Mouse (Mus musculus) kidney, embryonic 16.5 days (tissue): ENCODE data around the gene Ube2v1. TPM values are rescaled to one million over a fixed set of nuclear protein-coding genes. Genes with fewer than 3 reads are reported as not detected.

ENCODE experiments used
- ATAC-seq: fragments of 200-750 bp; cut with Nextera tagmentation; 2 replicates; pipeline ENCODE4 v1.8.0; 2017; ENCODE audit warnings: moderate TSS enrichment; ENCODE audit not compliant: low FRiP score, low TSS enrichment
- H3K27ac ChIP-seq: fragments of 300-500 bp; sonication (generic); 2 replicates; pipeline ENCODE4 v1.5.1; 2014; ENCODE audit warnings: low read length
- H3K27me3 ChIP-seq: fragments of 300-500 bp; sonication (generic); 2 replicates; pipeline ENCODE4 v1.6.1; 2014; ENCODE audit warnings: low read length, control low read depth, mixed read lengths; ENCODE audit not compliant: insufficient read depth
- H3K36me3 ChIP-seq: fragments of 300-500 bp; sonication (generic); 2 replicates; pipeline ENCODE4 v1.6.1; 2014; ENCODE audit warnings: low read length, control low read depth, mixed read lengths; ENCODE audit not compliant: insufficient read depth
- H3K4me1 ChIP-seq: fragments of 300-500 bp; sonication (generic); 2 replicates; pipeline ENCODE4 v1.6.1; 2014; ENCODE audit warnings: low read length, control low read depth, mixed read lengths; ENCODE audit not compliant: insufficient read depth
- H3K4me2 ChIP-seq: fragments of 300-500 bp; sonication (generic); replicated peaks from 2 replicates; pipeline ENCODE4 v1.6.1; 2014; ENCODE audit warnings: low read depth, low read length
- H3K4me3 ChIP-seq: fragments of 300-500 bp; sonication (generic); 2 replicates; pipeline ENCODE4 v1.5.1; 2014; ENCODE audit warnings: mild to moderate bottlenecking, low read length
- H3K9ac ChIP-seq: fragments of 300-500 bp; sonication (generic); replicated peaks from 2 replicates; pipeline ENCODE4 v1.6.1; 2014; ENCODE audit warnings: low read length
- H3K9me3 ChIP-seq: fragments of 300-500 bp; sonication (generic); 2 replicates; pipeline ENCODE4 v1.6.1; 2016; ENCODE audit warnings: low read length, control low read depth
- WGBS: fragments of 180-500 bp; shearing (Covaris S2); extraction: QIAGEN DNeasy Blood & Tissue Kit; methylation state at CpG from one replicate; pipeline ENCODE4 v1.1.7; 2014; 5-methylcytosine and 5-hydroxymethylcytosine counted together
- polyA plus RNA-seq: library from polyadenylated mRNA; unstranded; fragments of >200 nt; fragmentation: Nextera tagmentation; extraction: Ambion mirVana; gene quantifications from 2 replicates; pipeline ENCODE4 v1.2.1, GENCODE M21; 2015

The Ube2v1 gene
- polyA plus RNA-seq, 1 experiment from 2014 or later, result 319 TPM

DNA sequence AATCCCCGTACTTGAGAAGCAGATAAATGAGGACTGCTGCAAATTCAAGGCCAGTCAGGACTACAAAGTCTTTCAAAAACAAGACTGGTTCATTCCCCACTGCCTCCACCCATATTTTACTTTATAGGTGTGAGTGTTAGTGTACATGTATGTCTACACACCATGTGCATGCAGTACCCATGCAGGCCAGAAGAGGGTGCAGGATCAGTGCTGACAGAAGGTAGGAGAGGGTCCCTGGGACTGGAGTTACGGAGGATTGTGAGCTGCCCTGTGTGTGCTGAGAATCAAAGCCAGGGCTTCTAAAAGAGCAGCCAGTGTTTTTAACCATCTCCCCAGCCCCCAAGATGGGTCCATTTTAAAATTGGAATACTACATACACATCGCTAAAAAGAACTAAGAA is 8.4 kb upstream of the Ube2v1 start:
- no peaks in the 10 kb centered on the region for H3K27me3 ChIP-seq
- no peak overlapping the region for H3K9ac ChIP-seq
- H3K4me1 ChIP-seq, result no peaks in the 10 kb centered on the region
- no peak overlapping the region for H3K4me3 ChIP-seq
- H3K27ac ChIP-seq, result no peak overlapping the region
- WGBS, result 89% methylated on average over 3 of the region's 3 CpGs
- H3K36me3 ChIP-seq, result peaks cover 12% of the 10 kb centered on the region
- no peak for ATAC-seq
- H3K4me2 ChIP-seq, result no peak overlapping the region
- no peaks in the 10 kb centered on the region for H3K9me3 ChIP-seq

DNA sequence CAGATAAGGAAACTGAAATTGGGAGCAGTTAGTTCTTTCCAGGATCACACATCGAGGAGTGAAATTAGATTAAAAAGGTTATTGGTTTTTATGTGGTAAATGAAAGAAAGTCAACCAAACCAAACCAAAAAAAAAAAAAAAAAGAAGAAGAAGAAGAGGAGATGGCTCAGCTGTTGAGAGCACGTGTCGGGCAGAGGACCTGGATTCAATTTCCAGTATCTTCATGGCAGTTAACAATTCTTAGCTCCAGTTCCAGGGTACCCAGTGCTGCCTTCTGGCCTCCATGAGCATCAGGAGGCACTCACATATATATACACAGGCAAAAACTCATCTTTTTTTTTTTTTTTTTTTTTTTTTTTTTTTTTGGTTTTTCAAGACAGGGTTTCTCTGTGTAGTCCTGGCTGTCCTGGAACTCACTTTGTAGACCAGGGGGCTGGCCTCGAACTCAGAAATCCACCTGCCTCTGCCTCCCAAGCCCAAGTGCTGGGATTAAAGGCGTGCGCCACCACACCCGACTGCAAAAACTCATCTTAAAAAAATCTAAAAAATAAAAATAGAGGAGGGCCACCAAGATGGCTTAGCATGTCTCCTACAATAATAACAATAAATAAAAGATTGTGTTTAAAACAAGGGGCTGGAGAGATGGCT is 3.1 kb upstream of the Ube2v1 start:
- ATAC-seq, result no peak
- H3K27me3 ChIP-seq, result no peaks in the 10 kb centered on the region
- H3K4me1 ChIP-seq, result peaks cover 27% of the 10 kb centered on the region
- WGBS, result 78% methylated on average over 7 of the region's 7 CpGs
- no peaks in the 10 kb centered on the region for H3K36me3 ChIP-seq
- peak overlapping the region; percentile 63 for H3K4me2 ChIP-seq
- peak overlapping the region; percentile 37; the same call in 1 of the 2 replicates for H3K9ac ChIP-seq
- peak overlapping the region; percentile 30 for H3K4me3 ChIP-seq
- H3K27ac ChIP-seq, result no peak overlapping the region
- no peaks in the 10 kb centered on the region for H3K9me3 ChIP-seq

DNA sequence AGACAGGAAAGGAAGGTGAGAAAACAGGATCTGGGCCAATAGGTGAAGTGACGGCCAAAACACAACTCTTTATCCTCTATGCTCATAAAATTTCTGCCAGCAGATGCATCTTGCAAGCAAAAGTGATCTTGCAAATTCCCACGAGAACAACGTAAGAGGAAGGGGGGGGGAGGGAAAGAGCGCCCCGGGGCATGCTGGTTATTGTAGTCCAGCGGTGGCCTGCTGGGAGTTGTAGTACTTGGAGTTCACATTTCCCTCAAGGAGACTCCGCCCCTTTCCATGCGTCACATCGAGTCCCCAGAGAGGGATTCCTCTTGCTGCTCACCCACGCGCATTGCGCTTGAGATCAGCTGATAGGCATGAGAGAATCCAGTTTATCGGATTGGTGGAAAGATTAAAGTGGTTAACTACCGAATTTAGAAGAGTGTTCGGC is 2.5 kb upstream of the Ube2v1 start:
- Histone ChIP-seq H3K27me3 (no peaks in the 10 kb centered on the region), H3K9ac (peak overlapping the region; percentile 59), H3K36me3 (no peaks in the 10 kb centered on the region), H3K9me3 (no peaks in the 10 kb centered on the region), H3K4me1 (peaks cover 33% of the 10 kb centered on the region), H3K4me3 (peak overlapping the region; percentile 30), H3K4me2 (peak overlapping the region; percentile 63), H3K27ac (peak overlapping the region; percentile 77; the same call in 1 of the 2 replicates)
- WGBS, result 1% methylated on average over 15 of the region's 15 CpGs
- ATAC-seq, result peak; percentile 77

DNA sequence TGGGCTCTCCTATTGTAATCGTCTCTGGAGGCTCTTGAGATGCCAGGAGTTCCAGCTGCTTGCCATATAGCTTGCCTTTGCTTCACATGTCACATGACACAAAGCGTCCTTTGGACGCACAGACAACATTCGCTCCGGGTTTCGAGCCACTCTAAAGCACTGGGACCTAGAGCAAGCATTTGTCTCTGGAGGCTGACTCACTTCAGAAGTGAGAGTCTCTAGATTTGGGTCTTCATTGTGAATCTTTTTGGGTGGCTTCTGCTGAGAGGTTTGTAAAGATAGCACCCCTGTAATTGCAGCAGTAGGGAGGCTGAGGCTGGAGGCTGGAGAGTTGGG is 1.6 kb upstream of the Ube2v1 start:
- Histone ChIP-seq H3K9me3 (no peaks in the 10 kb centered on the region), H3K4me1 (peaks cover 39% of the 10 kb centered on the region), H3K4me2 (no peak overlapping the region), H3K27me3 (no peaks in the 10 kb centered on the region), H3K4me3 (no peak overlapping the region), H3K27ac (no peak overlapping the region), H3K9ac (no peak overlapping the region), H3K36me3 (no peaks in the 10 kb centered on the region)
- 86% methylated on average over 6 of the region's 6 CpGs for WGBS
- ATAC-seq, result no peak

DNA sequence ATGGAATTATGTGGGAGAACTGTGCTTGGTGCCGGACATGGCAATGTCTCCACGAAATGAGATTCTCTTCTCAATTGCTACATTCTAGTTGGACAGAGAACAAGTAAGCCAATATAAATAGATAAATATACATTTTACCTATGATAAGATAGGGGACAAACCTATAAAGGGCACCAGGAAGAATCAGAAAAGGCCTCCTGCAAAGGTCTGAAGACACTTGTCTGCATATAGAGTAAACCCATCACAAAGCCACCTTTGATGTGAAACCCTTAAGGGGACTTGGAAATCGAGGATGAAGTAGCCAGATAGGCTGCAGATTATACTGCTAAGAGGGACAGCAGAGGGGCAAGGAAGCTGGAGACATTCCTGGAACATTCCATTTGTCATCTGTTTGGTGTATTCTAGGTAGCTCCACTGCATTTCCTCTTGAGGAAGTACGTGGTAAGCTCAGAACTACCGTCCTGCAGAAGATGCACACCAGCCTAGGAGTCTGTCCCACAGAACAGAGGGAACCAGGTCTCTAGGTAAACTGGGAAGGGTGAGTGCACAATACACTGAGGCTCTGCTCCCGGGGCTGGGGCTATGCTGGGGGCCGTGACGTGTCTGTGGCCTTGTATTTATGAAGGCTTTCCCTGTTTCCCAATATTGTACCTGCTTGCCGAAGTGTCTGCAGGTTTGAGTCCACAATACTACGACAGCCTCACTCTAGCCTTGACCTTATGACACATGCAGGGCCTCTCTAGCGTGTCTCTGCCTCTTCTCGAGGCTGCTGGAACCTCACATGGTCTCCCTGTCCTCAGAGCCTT is 1.0 kb upstream of the Ube2v1 start:
- WGBS, result 76% methylated on average over 12 of the region's 12 CpGs
- peaks cover 39% of the 10 kb centered on the region for H3K4me1 ChIP-seq

DNA sequence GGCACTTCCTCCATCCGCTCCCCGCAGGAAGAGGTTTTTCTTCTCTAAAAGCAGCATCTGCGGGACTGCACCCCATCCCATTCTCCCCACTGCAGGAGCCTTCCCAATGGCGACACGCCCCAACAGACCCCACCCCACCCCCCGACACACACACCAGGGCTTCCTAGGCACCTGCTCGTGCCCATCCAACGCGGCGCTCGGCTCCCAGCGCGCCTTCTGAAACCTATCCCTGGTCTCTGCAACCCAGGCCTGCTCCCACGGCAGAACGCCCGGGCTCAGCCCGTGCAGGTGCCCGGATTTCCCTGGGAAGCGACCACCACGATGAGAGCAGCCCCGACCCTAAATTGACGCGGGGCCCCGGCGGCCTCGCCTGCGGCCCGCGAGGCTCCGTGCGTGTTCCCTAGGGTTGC is 709 bp downstream of the Ube2v1 start:
- Histone ChIP-seq H3K9me3 (no peaks in the 10 kb centered on the region), H3K4me3 (peak overlapping the region; percentile 75), H3K36me3 (0 out of 2 replicates have a peak, but pooled peaks cover 3% of the 10 kb centered on the region), H3K27me3 (no peaks in the 10 kb centered on the region), H3K4me1 (peaks cover 39% of the 10 kb centered on the region), H3K27ac (peak overlapping the region; percentile 85), H3K9ac (peak overlapping the region; percentile 93), H3K4me2 (peak overlapping the region; percentile 86)
- ATAC-seq, result peak; percentile 17
- under 1% methylated on average over 31 of the region's 31 CpGs for WGBS

More for the DNA sequence above, 1.0 kb upstream of the Ube2v1 start:
- peak overlapping the region; percentile 63 for H3K4me2 ChIP-seq
- peak overlapping the region; percentile 61 for H3K9ac ChIP-seq
- H3K4me3 ChIP-seq, result peak overlapping the region; percentile 75
- no peaks in the 10 kb centered on the region for H3K27me3 ChIP-seq
- H3K27ac ChIP-seq, result peak overlapping the region; percentile 86
- 0 out of 2 replicates have a peak, but pooled peaks cover 1% of the 10 kb centered on the region for H3K36me3 ChIP-seq
- ATAC-seq, result no peak
- no peaks in the 10 kb centered on the region for H3K9me3 ChIP-seq

DNA sequence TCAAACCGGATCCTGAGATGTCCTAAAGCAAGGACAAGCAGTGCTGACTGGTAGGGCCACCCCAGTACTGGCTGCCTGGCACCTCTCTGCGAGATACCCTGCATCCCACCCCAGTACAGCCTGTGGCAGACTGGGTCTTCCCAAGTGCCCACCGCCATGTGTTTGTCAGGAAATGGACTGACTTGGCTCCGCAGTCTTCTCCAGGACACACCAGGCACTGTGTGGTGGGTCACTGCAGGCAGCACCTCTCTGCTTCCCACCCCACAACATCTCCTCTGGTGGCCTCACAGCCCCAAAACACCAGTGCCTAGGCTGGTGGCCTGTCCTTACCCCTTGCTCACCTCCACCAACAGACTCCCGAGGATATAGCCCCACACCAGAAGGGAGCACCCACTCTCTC is 1.5 kb downstream of the Ube2v1 start:
- no peaks in the 10 kb centered on the region for H3K9me3 ChIP-seq
- peak overlapping the region; percentile 93 for H3K9ac ChIP-seq
- H3K36me3 ChIP-seq, result 0 out of 2 replicates have a peak, but pooled peaks cover 3% of the 10 kb centered on the region
- H3K4me2 ChIP-seq, result peak overlapping the region; percentile 86
- H3K27ac ChIP-seq, result no peak overlapping the region
- WGBS, result 68% methylated on average over 5 of the region's 5 CpGs
- no peaks in the 10 kb centered on the region for H3K27me3 ChIP-seq
- ATAC-seq, result no peak
- H3K4me3 ChIP-seq, result peak overlapping the region; percentile 75
- H3K4me1 ChIP-seq, result peaks cover 39% of the 10 kb centered on the region

DNA sequence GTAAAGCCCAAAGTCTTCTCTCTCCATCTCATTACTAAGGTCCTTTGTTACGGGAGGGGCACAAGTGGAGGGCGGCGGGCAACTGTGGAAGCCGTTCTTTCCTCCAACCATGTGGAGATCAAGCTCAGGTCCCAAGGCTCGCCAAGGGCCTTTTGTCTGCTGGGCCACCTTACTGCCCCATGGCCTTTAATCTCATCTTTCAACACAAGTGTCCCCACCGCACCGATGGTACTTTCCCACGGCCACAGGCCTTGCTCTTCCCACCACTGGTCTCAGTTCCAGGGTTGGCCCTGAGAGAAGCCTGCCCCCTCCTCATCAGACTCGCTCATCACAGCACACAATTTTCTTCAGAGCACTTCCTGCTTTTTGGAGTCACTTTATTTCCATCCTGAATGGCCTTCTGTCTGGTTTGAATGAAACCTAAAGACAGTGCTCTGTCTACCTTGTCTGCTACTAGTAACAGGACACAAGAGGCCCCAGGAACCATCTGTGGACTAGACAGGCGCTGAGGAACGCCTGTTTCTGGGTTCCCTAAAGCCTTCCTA is 2.2 kb downstream of the Ube2v1 start:
- WGBS, result 67% methylated on average over 11 of the region's 11 CpGs
- Histone ChIP-seq H3K9ac (peak overlapping the region; percentile 24; the same call in 1 of the 2 replicates), H3K27ac (no peak overlapping the region), H3K9me3 (no peaks in the 10 kb centered on the region), H3K27me3 (no peaks in the 10 kb centered on the region), H3K36me3 (0 out of 2 replicates have a peak, but pooled peaks cover 3% of the 10 kb centered on the region), H3K4me3 (no peak overlapping the region), H3K4me2 (0 out of 2 replicates have a peak overlapping the region, but pooled peaks have one; percentile 86), H3K4me1 (peaks cover 39% of the 10 kb centered on the region)
- no peak for ATAC-seq

DNA sequence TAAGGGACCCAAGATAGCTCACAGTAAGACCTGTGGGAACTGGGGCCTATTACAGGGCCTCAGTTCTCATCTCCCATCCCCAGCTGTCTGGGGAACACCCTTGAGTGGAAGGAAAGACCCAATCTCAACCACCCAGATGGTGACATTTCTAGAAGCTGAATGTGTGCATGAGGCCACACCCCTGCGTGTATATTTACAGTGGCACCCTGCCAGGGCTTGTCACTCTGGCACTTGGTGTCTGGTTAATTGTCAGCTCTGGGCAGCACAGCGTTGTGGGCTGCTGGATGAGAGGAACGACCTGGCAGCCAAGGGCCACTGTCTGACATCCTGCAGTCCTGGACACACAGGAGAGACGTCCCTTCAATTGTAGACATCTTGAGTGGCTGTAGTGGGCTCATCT is 3.0 kb downstream of the Ube2v1 start:
- WGBS, result 46% methylated on average over 4 of the region's 4 CpGs
- H3K27ac ChIP-seq, result no peak overlapping the region
- H3K36me3 ChIP-seq, result 0 out of 2 replicates have a peak, but pooled peaks cover 3% of the 10 kb centered on the region
- no peak overlapping the region for H3K4me3 ChIP-seq
- no peak overlapping the region for H3K9ac ChIP-seq
- ATAC-seq, result no peak
- no peak overlapping the region for H3K4me2 ChIP-seq
- H3K27me3 ChIP-seq, result no peaks in the 10 kb centered on the region
- no peaks in the 10 kb centered on the region for H3K9me3 ChIP-seq
- H3K4me1 ChIP-seq, result peaks cover 36% of the 10 kb centered on the region
